Mouse (Mus musculus): ENCODE measurements around the gene Neb. TPM values are rescaled to one million over a fixed set of nuclear protein-coding genes. Genes with fewer than 3 reads are reported as not detected.

Neb gene
- polyA plus RNA-seq, 1 experiment from 2014 or later: 1.0 TPM

DNA sequence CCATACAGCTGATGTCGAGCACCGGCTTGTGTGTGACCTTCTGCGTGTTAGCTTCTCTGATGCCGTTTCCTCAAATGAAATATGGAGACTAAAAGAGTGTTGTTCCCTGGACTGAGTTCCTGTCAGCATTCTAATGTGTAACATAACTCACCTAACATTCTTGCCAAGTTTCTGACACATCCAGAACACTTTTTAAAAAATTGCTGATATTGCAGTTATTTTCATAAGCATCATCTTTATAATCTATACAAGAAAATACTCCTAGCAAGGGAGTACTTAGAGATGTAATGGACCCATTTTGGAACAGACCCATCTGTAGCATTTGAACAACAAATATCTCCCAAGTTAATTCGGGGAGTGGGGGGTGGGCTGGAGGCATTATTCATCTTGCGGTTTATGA, 8.7 kb downstream of the Neb start:
- H3K36me3 ChIP-seq (ENCODE audit: control insufficient read depth, insufficient read depth, low read length): no peaks in the 10 kb centered on the region
- whole genome bisulfite sequencing: 67% methylated on average over 6 of the region's 6 CpGs
- no peak overlapping the region for H3K27ac ChIP-seq (ENCODE audit: low read length)
- H3K4me3 ChIP-seq (ENCODE audit: low read depth, low read length): no peak overlapping the region
- H3K27me3 ChIP-seq (ENCODE audit: control insufficient read depth, insufficient read depth, low read length): no peaks in the 10 kb centered on the region
- H3K4me1 ChIP-seq (ENCODE audit: control insufficient read depth, insufficient read depth, low read length): no peaks in the 10 kb centered on the region
- no peak overlapping the region for H3K4me2 ChIP-seq (replicated peaks; ENCODE audit: low read depth, low read length)
- ATAC-seq (ENCODE audit: insufficient number of reproducible peaks, insufficient read depth, low FRiP score, low read depth): no peak
- no peaks in the 10 kb centered on the region for H3K9me3 ChIP-seq (ENCODE audit: control insufficient read depth, low read depth, low read length)
- H3K9ac ChIP-seq (replicated peaks; ENCODE audit: low read depth, low read length): no peak overlapping the region

DNA sequence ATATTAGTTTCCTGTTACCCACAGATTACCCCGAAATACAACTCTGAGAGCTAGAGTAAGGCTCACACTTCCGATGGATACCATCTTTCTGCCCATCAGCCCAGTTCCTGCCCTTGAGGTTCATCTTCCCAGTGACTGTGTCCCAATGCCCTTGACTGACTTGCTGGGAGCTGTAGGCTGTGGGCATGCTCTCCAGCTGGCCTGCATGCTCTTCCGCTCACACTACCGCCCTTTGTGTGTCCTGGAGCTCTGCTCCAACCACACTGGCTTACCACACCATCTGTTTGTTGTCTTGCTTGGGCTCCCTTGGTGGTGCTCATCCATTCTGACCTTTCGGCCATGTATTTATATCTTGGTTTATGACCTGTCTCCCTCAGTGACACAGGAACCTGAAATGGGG, 10.6 kb downstream of the Neb start:
- Histone ChIP-seq H3K4me1 (ENCODE audit: control insufficient read depth, insufficient read depth, low read length) (no peaks in the 10 kb centered on the region), H3K9me3 (ENCODE audit: control insufficient read depth, low read depth, low read length) (no peaks in the 10 kb centered on the region), H3K27ac (ENCODE audit: low read length) (no peak overlapping the region), H3K27me3 (ENCODE audit: control insufficient read depth, insufficient read depth, low read length) (no peaks in the 10 kb centered on the region), H3K9ac (replicated peaks; ENCODE audit: low read depth, low read length) (no peak overlapping the region), H3K4me2 (replicated peaks; ENCODE audit: low read depth, low read length) (no peak overlapping the region), H3K4me3 (ENCODE audit: low read depth, low read length) (no peak overlapping the region), H3K36me3 (ENCODE audit: control insufficient read depth, insufficient read depth, low read length) (no peaks in the 10 kb centered on the region)
- ATAC-seq (ENCODE audit: insufficient number of reproducible peaks, insufficient read depth, low FRiP score, low read depth): no peak
- WGBS: 86% methylated on average over 5 of the region's 5 CpGs

DNA sequence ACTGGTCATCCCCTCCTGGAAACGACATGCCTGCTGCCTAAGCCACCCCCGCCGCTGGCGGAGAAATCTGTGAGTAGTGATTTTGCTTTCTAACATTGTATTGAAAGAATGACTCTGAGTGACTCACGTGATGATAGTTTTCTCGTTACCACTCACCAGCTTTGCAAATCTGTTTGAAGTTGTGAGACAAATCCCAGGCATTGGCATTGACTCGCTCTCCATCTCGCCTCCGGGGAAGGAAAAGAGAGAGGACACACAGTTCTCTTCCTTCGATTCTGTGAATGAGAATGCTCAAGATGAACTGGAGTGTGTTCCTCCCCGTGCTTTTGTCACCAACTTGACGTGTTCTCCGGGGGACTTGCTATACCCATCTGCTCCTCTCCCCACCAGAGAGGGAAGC, 11.0 kb downstream of the Neb start:
- 63% methylated on average over 13 of the region's 13 CpGs for WGBS
- no peak overlapping the region for H3K4me2 ChIP-seq (replicated peaks; ENCODE audit: low read depth, low read length)

DNA sequence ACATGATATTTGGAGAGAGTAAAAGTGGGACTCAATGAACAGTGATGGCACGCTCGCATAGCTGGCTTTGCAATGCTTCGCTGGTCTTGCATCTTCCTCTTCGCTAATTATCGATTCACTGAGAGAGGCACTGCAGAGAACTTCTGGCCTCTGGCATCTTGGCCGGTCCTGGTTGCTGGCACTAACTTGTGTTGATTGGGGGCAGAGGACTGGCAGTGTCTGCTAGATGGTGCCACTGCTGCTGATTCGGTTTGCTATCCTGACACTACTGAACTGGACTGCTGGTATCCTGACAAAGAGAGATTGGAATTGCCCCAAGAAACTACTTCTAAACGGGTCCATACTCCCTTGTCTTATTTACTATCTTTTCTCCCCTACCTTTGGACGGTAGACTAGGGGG, 17.2 kb downstream of the Neb start:
- Histone ChIP-seq H3K4me1 (ENCODE audit: control insufficient read depth, insufficient read depth, low read length) (no peaks in the 10 kb centered on the region), H3K4me3 (ENCODE audit: low read depth, low read length) (no peak overlapping the region), H3K9ac (replicated peaks; ENCODE audit: low read depth, low read length) (no peak overlapping the region), H3K36me3 (ENCODE audit: control insufficient read depth, insufficient read depth, low read length) (no peaks in the 10 kb centered on the region), H3K27ac (ENCODE audit: low read length) (no peak overlapping the region), H3K27me3 (ENCODE audit: control insufficient read depth, insufficient read depth, low read length) (no peaks in the 10 kb centered on the region), H3K9me3 (ENCODE audit: control insufficient read depth, low read depth, low read length) (no peaks in the 10 kb centered on the region), H3K4me2 (replicated peaks; ENCODE audit: low read depth, low read length) (no peak overlapping the region)
- no peak for ATAC-seq (ENCODE audit: insufficient number of reproducible peaks, insufficient read depth, low FRiP score, low read depth)
- WGBS: 93% methylated on average over 9 of the region's 9 CpGs

More for the DNA sequence above, 11.0 kb downstream of the Neb start:
- ATAC-seq (ENCODE audit: insufficient number of reproducible peaks, insufficient read depth, low FRiP score, low read depth): no peak
- H3K4me1 ChIP-seq (ENCODE audit: control insufficient read depth, insufficient read depth, low read length): no peaks in the 10 kb centered on the region
- H3K27me3 ChIP-seq (ENCODE audit: control insufficient read depth, insufficient read depth, low read length): no peaks in the 10 kb centered on the region
- no peaks in the 10 kb centered on the region for H3K36me3 ChIP-seq (ENCODE audit: control insufficient read depth, insufficient read depth, low read length)
- H3K9me3 ChIP-seq (ENCODE audit: control insufficient read depth, low read depth, low read length): no peaks in the 10 kb centered on the region
- H3K27ac ChIP-seq (ENCODE audit: low read length): no peak overlapping the region
- no peak overlapping the region for H3K4me3 ChIP-seq (ENCODE audit: low read depth, low read length)
- no peak overlapping the region for H3K9ac ChIP-seq (replicated peaks; ENCODE audit: low read depth, low read length)

DNA sequence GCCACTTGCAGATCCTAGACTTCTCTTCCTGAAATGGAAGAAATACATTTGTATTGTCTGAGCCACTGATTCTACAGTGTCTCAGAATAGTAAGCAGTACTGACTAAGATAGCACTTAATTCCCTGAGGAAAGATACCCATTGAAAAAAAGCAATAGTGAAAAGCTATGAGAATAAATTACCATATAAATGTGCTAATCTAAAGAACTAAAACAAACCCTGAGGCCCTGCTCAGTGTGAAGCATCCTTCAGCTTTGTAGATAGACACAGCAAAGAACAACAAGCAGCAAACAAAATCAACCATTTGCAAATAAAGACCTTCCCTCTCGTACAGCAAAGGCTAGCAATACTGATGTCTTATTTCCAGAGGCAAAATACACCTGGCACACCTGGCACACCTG, 18.6 kb downstream of the Neb start:
- no peaks in the 10 kb centered on the region for H3K9me3 ChIP-seq (ENCODE audit: control insufficient read depth, low read depth, low read length)
- H3K4me3 ChIP-seq (ENCODE audit: low read depth, low read length): no peak overlapping the region
- no peak overlapping the region for H3K9ac ChIP-seq (replicated peaks; ENCODE audit: low read depth, low read length)
- H3K36me3 ChIP-seq (ENCODE audit: control insufficient read depth, insufficient read depth, low read length): no peaks in the 10 kb centered on the region
- no peak overlapping the region for H3K4me2 ChIP-seq (replicated peaks; ENCODE audit: low read depth, low read length)
- H3K27me3 ChIP-seq (ENCODE audit: control insufficient read depth, insufficient read depth, low read length): no peaks in the 10 kb centered on the region
- ATAC-seq (ENCODE audit: insufficient number of reproducible peaks, insufficient read depth, low FRiP score, low read depth): no peak
- no peak overlapping the region for H3K27ac ChIP-seq (ENCODE audit: low read length)
- WGBS: 81% methylated on average over 1 of the region's 1 CpGs
- H3K4me1 ChIP-seq (ENCODE audit: control insufficient read depth, insufficient read depth, low read length): no peaks in the 10 kb centered on the region

GRCm38 (mm10) chr2:52358156-52358555, 20.1 kb downstream of the Neb start:
- H3K27me3 ChIP-seq (ENCODE audit: control insufficient read depth, insufficient read depth, low read length): no peaks in the 10 kb centered on the region
- no peak for ATAC-seq (ENCODE audit: insufficient number of reproducible peaks, insufficient read depth, low FRiP score, low read depth)
- H3K36me3 ChIP-seq (ENCODE audit: control insufficient read depth, insufficient read depth, low read length): no peaks in the 10 kb centered on the region
- no peaks in the 10 kb centered on the region for H3K4me1 ChIP-seq (ENCODE audit: control insufficient read depth, insufficient read depth, low read length)
- H3K27ac ChIP-seq (ENCODE audit: low read length): no peak overlapping the region
- WGBS: 79% methylated on average over 5 of the region's 5 CpGs
- no peak overlapping the region for H3K9ac ChIP-seq (replicated peaks; ENCODE audit: low read depth, low read length)
- no peaks in the 10 kb centered on the region for H3K9me3 ChIP-seq (ENCODE audit: control insufficient read depth, low read depth, low read length)
- no peak overlapping the region for H3K4me2 ChIP-seq (replicated peaks; ENCODE audit: low read depth, low read length)
- H3K4me3 ChIP-seq (ENCODE audit: low read depth, low read length): no peak overlapping the region

DNA sequence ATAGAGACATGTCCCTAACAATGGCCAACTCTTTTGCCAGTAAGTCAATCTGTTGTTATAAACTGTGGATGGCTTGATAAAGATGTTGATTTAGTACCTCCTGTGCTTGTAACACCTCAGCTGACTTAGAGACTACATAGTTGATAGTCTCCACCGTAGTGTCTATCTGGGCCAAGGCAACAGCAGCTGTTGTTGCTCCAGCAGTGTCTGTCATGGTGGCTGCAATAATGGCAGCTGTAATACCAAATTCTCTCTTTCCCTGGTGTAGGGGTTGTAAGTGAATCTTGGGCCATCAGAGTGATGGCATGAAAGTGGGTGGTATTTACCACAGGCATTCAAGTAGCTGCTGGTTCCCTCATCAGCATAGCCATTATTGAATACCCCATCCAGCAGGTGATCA, 27.2 kb downstream of the Neb start:
- Histone ChIP-seq H3K4me1 (ENCODE audit: control insufficient read depth, insufficient read depth, low read length) (no peaks in the 10 kb centered on the region), H3K9me3 (ENCODE audit: control insufficient read depth, low read depth, low read length) (no peaks in the 10 kb centered on the region), H3K36me3 (ENCODE audit: control insufficient read depth, insufficient read depth, low read length) (no peaks in the 10 kb centered on the region), H3K9ac (replicated peaks; ENCODE audit: low read depth, low read length) (no peak overlapping the region), H3K4me3 (ENCODE audit: low read depth, low read length) (no peak overlapping the region), H3K4me2 (replicated peaks; ENCODE audit: low read depth, low read length) (no peak overlapping the region), H3K27me3 (ENCODE audit: control insufficient read depth, insufficient read depth, low read length) (no peaks in the 10 kb centered on the region), H3K27ac (ENCODE audit: low read length) (no peak overlapping the region)
- ATAC-seq (ENCODE audit: insufficient number of reproducible peaks, insufficient read depth, low FRiP score, low read depth): no peak
- 91% methylated on average over 1 of the region's 1 CpGs for WGBS

DNA sequence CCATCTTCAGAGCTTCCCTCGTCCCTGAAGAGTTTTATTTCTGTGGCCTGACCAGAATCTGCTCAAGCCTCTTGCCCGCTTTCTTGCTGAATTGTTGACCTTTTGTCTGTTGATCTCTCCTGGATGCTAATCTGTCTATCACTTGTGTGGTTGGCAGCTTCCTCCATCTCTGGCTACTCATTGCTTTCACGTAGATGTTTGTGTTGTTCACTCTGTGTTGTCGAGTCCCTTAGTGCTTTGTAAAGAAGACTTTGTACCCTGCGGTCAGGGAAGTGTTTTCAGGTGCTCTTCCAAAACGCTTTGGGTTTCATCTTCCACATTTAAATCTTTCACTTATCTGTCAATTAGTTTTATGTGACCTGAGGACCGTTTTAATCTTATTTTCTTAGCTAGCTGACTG, 37.3 kb downstream of the Neb start:
- ATAC-seq (ENCODE audit: insufficient number of reproducible peaks, insufficient read depth, low FRiP score, low read depth): no peak
- no peak overlapping the region for H3K4me2 ChIP-seq (replicated peaks; ENCODE audit: low read depth, low read length)
- WGBS: 68% methylated on average over 7 of the region's 7 CpGs
- no peak overlapping the region for H3K9ac ChIP-seq (replicated peaks; ENCODE audit: low read depth, low read length)
- no peaks in the 10 kb centered on the region for H3K4me1 ChIP-seq (ENCODE audit: control insufficient read depth, insufficient read depth, low read length)
- H3K36me3 ChIP-seq (ENCODE audit: control insufficient read depth, insufficient read depth, low read length): no peaks in the 10 kb centered on the region
- no peaks in the 10 kb centered on the region for H3K9me3 ChIP-seq (ENCODE audit: control insufficient read depth, low read depth, low read length)
- H3K27me3 ChIP-seq (ENCODE audit: control insufficient read depth, insufficient read depth, low read length): no peaks in the 10 kb centered on the region
- no peak overlapping the region for H3K27ac ChIP-seq (ENCODE audit: low read length)
- H3K4me3 ChIP-seq (ENCODE audit: low read depth, low read length): no peak overlapping the region

GRCm38 (mm10) chr2:52335556-52335955, 42.7 kb downstream of the Neb start:
- 78% methylated on average over 13 of the region's 13 CpGs for WGBS
- no peaks in the 10 kb centered on the region for H3K9me3 ChIP-seq (ENCODE audit: control insufficient read depth, low read depth, low read length)
- no peak overlapping the region for H3K9ac ChIP-seq (replicated peaks; ENCODE audit: low read depth, low read length)
- H3K4me2 ChIP-seq (replicated peaks; ENCODE audit: low read depth, low read length): no peak overlapping the region
- no peak for ATAC-seq (ENCODE audit: insufficient number of reproducible peaks, insufficient read depth, low FRiP score, low read depth)
- H3K27ac ChIP-seq (ENCODE audit: low read length): no peak overlapping the region
- H3K4me1 ChIP-seq (ENCODE audit: control insufficient read depth, insufficient read depth, low read length): no peaks in the 10 kb centered on the region
- H3K36me3 ChIP-seq (ENCODE audit: control insufficient read depth, insufficient read depth, low read length): no peaks in the 10 kb centered on the region
- no peaks in the 10 kb centered on the region for H3K27me3 ChIP-seq (ENCODE audit: control insufficient read depth, insufficient read depth, low read length)
- no peak overlapping the region for H3K4me3 ChIP-seq (ENCODE audit: low read depth, low read length)
